ENCODE assay signal across 15 mouse cellular contexts in genomic region chr13:53199262-53199661, GRCm38 (mm10).
"Had no signal": no experiment of that assay in that cellular context is flagged by ENCODE, and none has a peak within 500 bp of the region (broad histone marks: within the 10 kb centered on the region; RNA-seq: fewer than 3 reads in every experiment).

No protein-coding gene starts in this region.

- DNase-seq: kidney, adult 18-20 months; kidney, adult 9 months; kidney, postnatal 14 days; kidney, postnatal 4 days; layer of hippocampus, adult 9-11 months; liver, postnatal 0 days; thymus, adult 2 months; thymus, postnatal 14 days had no signal

- H3K4me3 ChIP-seq: limb, embryonic 15.5 days; midbrain, embryonic 13.5 days had no signal

- H3K27me3 ChIP-seq: limb, embryonic 15.5 days had no signal

- H3K9me3 ChIP-seq: limb, embryonic 15.5 days; midbrain, embryonic 13.5 days had no signal

- H3K36me3 ChIP-seq: limb, embryonic 15.5 days; midbrain, embryonic 13.5 days had no signal

- H3K4me2 ChIP-seq: limb, embryonic 15.5 days; liver, embryonic 11.5 days; midbrain, embryonic 13.5 days had no signal

- H3K9ac ChIP-seq: limb, embryonic 15.5 days; liver, embryonic 14.5 days; liver, postnatal 0 days; midbrain, embryonic 13.5 days had no signal

- H3K27ac ChIP-seq: limb, embryonic 15.5 days; liver, embryonic 14.5 days; macrophage; midbrain, embryonic 13.5 days; stomach, postnatal 0 days had no signal

- ATAC-seq: intestine, embryonic 16.5 days; liver, postnatal 0 days; midbrain, embryonic 13.5 days had no signal
